Mouse (Mus musculus) liver, postnatal 0 days (tissue): ENCODE results near the gene Adam10. TPM values are rescaled to one million over a fixed set of nuclear protein-coding genes. Genes with fewer than 3 reads are reported as not detected.

Source experiments
- ATAC-seq: fragments of 200-750 bp; cut with Nextera tagmentation; 2 replicates; pipeline ENCODE4 v1.8.0; 2017; ENCODE audit warnings: mild to moderate bottlenecking, moderate library complexity
- DNase-seq: peaks from one replicate; pipeline ENCODE4 v3.0.0-alpha.2; 2016
- H3K27ac ChIP-seq: fragments of 300-500 bp; sonication (generic); 2 replicates; pipeline ENCODE4 v1.5.1; 2014; ENCODE audit warnings: antibody characterized with exemption, moderate library complexity, mild to moderate bottlenecking, low read depth
- H3K27me3 ChIP-seq: fragments of 300-500 bp; sonication (generic); 2 replicates; pipeline ENCODE4 v1.6.1; 2014; ENCODE audit warnings: low read length, control low read depth, mixed read lengths; ENCODE audit not compliant: insufficient read depth
- H3K36me3 ChIP-seq: fragments of 300-500 bp; sonication (generic); replicated peaks from 2 replicates; pipeline ENCODE4 v1.6.1; 2014; ENCODE audit warnings: mild to moderate bottlenecking, control low read depth, low read length, moderate library complexity, mixed read lengths; ENCODE audit not compliant: insufficient read depth
- H3K4me1 ChIP-seq: fragments of 300-500 bp; sonication (generic); 2 replicates; pipeline ENCODE4 v1.6.1; 2014; ENCODE audit warnings: antibody characterized with exemption, mild to moderate bottlenecking, control low read depth; ENCODE audit not compliant: insufficient read depth
- H3K4me2 ChIP-seq: fragments of 300-500 bp; sonication (generic); 2 replicates; pipeline ENCODE4 v1.6.1; 2014; ENCODE audit warnings: low read depth, mild to moderate bottlenecking, low read length, moderate library complexity, mixed read lengths
- H3K4me3 ChIP-seq: fragments of 300-500 bp; sonication (generic); 2 replicates; pipeline ENCODE4 v1.5.1; 2014; ENCODE audit warnings: low read depth, low read length
- H3K9ac ChIP-seq: fragments of 300-500 bp; sonication (generic); replicated peaks from 2 replicates; pipeline ENCODE4 v1.6.1; 2014; ENCODE audit warnings: mild to moderate bottlenecking, moderate library complexity
- H3K9me3 ChIP-seq: fragments of 300-500 bp; sonication (generic); 2 replicates; pipeline ENCODE4 v1.6.1; 2016; ENCODE audit warnings: mild to moderate bottlenecking, control low read depth, low read length, mixed read lengths
- CTCF ChIP-seq: sonication (generic); IDR thresholded peaks from 2 replicates; pipeline ENCODE4 v1.5.1; 2016; ENCODE audit warnings: antibody characterized with exemption, low read depth
- EP300 ChIP-seq: IDR thresholded peaks from 2 replicates; pipeline ENCODE4 v1.6.1; 2016; ENCODE audit warnings: antibody characterized with exemption, low read depth, mild to moderate bottlenecking
- WGBS: fragments of 180-500 bp; shearing (Covaris S2); extraction: QIAGEN DNeasy Blood & Tissue Kit; methylation state at CpG from one replicate; pipeline ENCODE4 v1.1.7; 2014; ENCODE audit not compliant: insufficient replicate concordance; 5-methylcytosine and 5-hydroxymethylcytosine counted together
- microRNA-seq: library from miRNA; unstranded; fragments of <30 nt; microRNA quantifications from one replicate; pipeline ENCODE4, GENCODE M21; 2016
- polyA plus RNA-seq: library from polyadenylated mRNA; unstranded; fragments of >200 nt; fragmentation: Nextera tagmentation; extraction: Ambion mirVana; gene quantifications from 2 replicates; pipeline ENCODE4 v1.2.1, GENCODE M21; 2015

Adam10 gene
- polyA plus RNA-seq, 1 experiment from 2014 or later, result 36.7 TPM

GRCm38 (mm10) chr9:70818739-70819138 is 139.9 kb downstream of the Adam10 start:
- Histone ChIP-seq H3K27me3 (no peaks in the 10 kb centered on the region), H3K4me2 (no peak overlapping the region), H3K4me3 (no peak overlapping the region), H3K9ac (no peak overlapping the region), H3K36me3 (no peaks in the 10 kb centered on the region; the same call in 1 of the 2 replicates), H3K9me3 (no peaks in the 10 kb centered on the region), H3K4me1 (peaks cover 5% of the 10 kb centered on the region; the same call in 1 of the 2 replicates), H3K27ac (no peak overlapping the region)
- ATAC-seq (no peak), DNase-seq (no peak)
- no peak for TF ChIP-seq EP300
- no peak for TF ChIP-seq CTCF
- WGBS, result 90% methylated on average over 14 of the region's 14 CpGs

- no peak for TF ChIP-seq CTCF
- 61% methylated on average over 3 of the region's 3 CpGs for WGBS
- ATAC-seq, result peak; percentile 54; the same call in 1 of the 2 replicates
- Histone ChIP-seq H3K4me3 (no peak overlapping the region), H3K9me3 (no peaks in the 10 kb centered on the region), H3K4me2 (no peak overlapping the region), H3K4me1 (peaks cover 15% of the 10 kb centered on the region), H3K27ac (peak overlapping the region; percentile 50; the same call in 1 of the 2 replicates), H3K9ac (no peak overlapping the region), H3K36me3 (no peaks in the 10 kb centered on the region; the same call in 1 of the 2 replicates), H3K27me3 (no peaks in the 10 kb centered on the region)
- no peak for DNase-seq
These were observed 145.3 kb downstream of the Adam10 start for GRCm38 (mm10) chr9:70824103-70824502.

GRCm38 (mm10) chr9:70827911-70828310 is 149.1 kb downstream of the Adam10 start:
- no peaks in the 10 kb centered on the region; the same call in 1 of the 2 replicates for H3K36me3 ChIP-seq
- no peaks in the 10 kb centered on the region for H3K27me3 ChIP-seq
- ATAC-seq, result peak; percentile 74
- no peak overlapping the region for H3K4me2 ChIP-seq
- H3K4me1 ChIP-seq, result peaks cover 43% of the 10 kb centered on the region
- DNase-seq, result no peak
- H3K9ac ChIP-seq, result no peak overlapping the region
- no peak overlapping the region for H3K4me3 ChIP-seq
- TF ChIP-seq EP300 (no peak), CTCF (no peak)
- peak overlapping the region; percentile 61 for H3K27ac ChIP-seq
- 58% methylated on average over 6 of the region's 6 CpGs for WGBS
- no peaks in the 10 kb centered on the region for H3K9me3 ChIP-seq

Small RNA genes within 50 kb of the gene (microRNA-seq; reads per million reads assigned to microRNA genes)
- not detected for gene Gm25149

Other genes starting within 250 kb of the Adam10 start
- gene Rnf111, start 175.3 kb upstream of the Adam10 start, polyA plus RNA-seq, result 7.2 TPM in 2 replicates
- 12.3 and 12.4 TPM in 2 replicates for gene Sltm, start 136.2 kb upstream of the Adam10 start, polyA plus RNA-seq
- gene Gm10642, start 22.7 kb upstream of the Adam10 start, polyA plus RNA-seq, result 2.6 and 3.0 TPM in 2 replicates
- gene Mindy2, start 21.8 kb upstream of the Adam10 start, polyA plus RNA-seq, result 8.2 and 9.0 TPM in 2 replicates